Mouse (Mus musculus) stomach, embryonic 14.5 days (tissue): ENCODE measurements around the gene Krt35. TPM values are rescaled to one million over a fixed set of nuclear protein-coding genes. Genes with fewer than 3 reads are reported as not detected.

ENCODE experiments used
- ATAC-seq: fragments of 200-750 bp; cut with Nextera tagmentation; 2 replicates; pipeline ENCODE4 v1.8.0; 2017; ENCODE audit warnings: low read depth, moderate TSS enrichment; ENCODE audit not compliant: insufficient number of reproducible peaks, insufficient read depth, low FRiP score
- H3K27ac ChIP-seq: fragments of 300-500 bp; sonication (generic); 2 replicates; pipeline ENCODE4 v1.5.1; 2014; ENCODE audit warnings: mild to moderate bottlenecking, low read length, moderate library complexity, mixed read lengths
- H3K27me3 ChIP-seq: fragments of 300-500 bp; sonication (generic); 2 replicates; pipeline ENCODE4 v1.6.1; 2014; ENCODE audit warnings: low read length, control low read depth, mixed read lengths; ENCODE audit not compliant: control insufficient read depth, insufficient read depth
- H3K36me3 ChIP-seq: fragments of 300-500 bp; sonication (generic); 2 replicates; pipeline ENCODE4 v1.6.1; 2014; ENCODE audit warnings: mild to moderate bottlenecking, control low read depth, low read length, moderate library complexity, mixed read lengths; ENCODE audit not compliant: control insufficient read depth, insufficient read depth
- H3K4me1 ChIP-seq: fragments of 300-500 bp; sonication (generic); 2 replicates; pipeline ENCODE4 v1.6.1; 2014; ENCODE audit warnings: low read length, control low read depth, mixed read lengths; ENCODE audit not compliant: control insufficient read depth, insufficient read depth
- H3K4me2 ChIP-seq: fragments of 300-500 bp; sonication (generic); replicated peaks from 2 replicates; pipeline ENCODE4 v1.6.1; 2014; ENCODE audit warnings: low read depth, low read length, control low read depth
- H3K4me3 ChIP-seq: fragments of 300-500 bp; sonication (generic); 2 replicates; pipeline ENCODE4 v1.5.1; 2014; ENCODE audit warnings: low read depth, low read length, control low read depth
- H3K9ac ChIP-seq: fragments of 300-500 bp; sonication (generic); replicated peaks from 2 replicates; pipeline ENCODE4 v1.6.1; 2014; ENCODE audit warnings: low read depth, mild to moderate bottlenecking, control low read depth, low read length, moderate library complexity, mixed read lengths
- H3K9me3 ChIP-seq: fragments of 300-500 bp; sonication (generic); 2 replicates; pipeline ENCODE4 v1.6.1; 2016; ENCODE audit warnings: low read depth, low read length, control low read depth; ENCODE audit not compliant: control insufficient read depth
- WGBS: fragments of 180-500 bp; shearing (Covaris S2); extraction: QIAGEN DNeasy Blood & Tissue Kit; methylation state at CpG from one replicate; pipeline ENCODE4 v1.1.7; 2014; 5-methylcytosine and 5-hydroxymethylcytosine counted together
- polyA plus RNA-seq: library from polyadenylated mRNA; unstranded; fragments of >200 nt; fragmentation: Nextera tagmentation; extraction: Ambion mirVana; gene quantifications from 2 replicates; pipeline ENCODE4 v1.2.1, GENCODE M21; 2014

Krt35 gene
- polyA plus RNA-seq, 1 experiment from 2014 or later, result not detected

- Histone ChIP-seq H3K9me3 (no peaks in the 10 kb centered on the region), H3K27ac (no peak overlapping the region), H3K27me3 (no peaks in the 10 kb centered on the region), H3K9ac (no peak overlapping the region), H3K36me3 (no peaks in the 10 kb centered on the region), H3K4me1 (no peaks in the 10 kb centered on the region), H3K4me3 (no peak overlapping the region), H3K4me2 (no peak overlapping the region)
- WGBS, result 54% methylated on average over 7 of the region's 7 CpGs
- no peak for ATAC-seq
These were observed 28.9 kb upstream of the Krt35 start for GRCm38 (mm10) chr11:100124901-100125300.

DNA sequence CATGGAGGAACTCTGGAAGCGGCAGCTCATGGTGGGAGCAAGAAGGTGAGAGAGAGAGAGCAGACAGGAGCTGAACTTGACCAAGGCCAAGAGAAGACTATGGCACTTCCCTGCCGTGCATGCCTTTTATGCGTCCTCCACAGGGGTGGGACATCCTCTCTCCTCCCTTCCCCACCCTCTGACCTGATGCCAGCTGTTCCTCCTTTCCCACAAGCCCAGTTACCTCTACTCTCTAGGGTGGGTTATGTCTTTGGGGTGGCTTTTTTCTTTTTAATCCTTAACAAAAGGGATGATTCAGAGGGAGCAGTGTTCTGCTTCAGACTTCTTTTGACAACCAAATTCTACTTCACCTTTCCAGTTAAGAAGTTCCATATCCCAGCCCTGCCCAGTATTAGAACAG, 25.4 kb upstream of the Krt35 start, which contains the start of gene Krt13:
Krt13 (minus strand) TSS at position 101 of the 400 bp plus-strand sequence.
- ATAC-seq, result no peak
- Histone ChIP-seq H3K9me3 (no peaks in the 10 kb centered on the region), H3K9ac (no peak within 1 kb of the TSS), H3K4me3 (no peak within 1 kb of the TSS), H3K27me3 (no peaks in the 10 kb centered on the region), H3K36me3 (no peaks in the 10 kb centered on the region), H3K4me2 (no peak within 1 kb of the TSS), H3K4me1 (no peaks in the 10 kb centered on the region), H3K27ac (no peak within 1 kb of the TSS)
- 86% methylated on average over 3 of the region's 3 CpGs for WGBS

DNA sequence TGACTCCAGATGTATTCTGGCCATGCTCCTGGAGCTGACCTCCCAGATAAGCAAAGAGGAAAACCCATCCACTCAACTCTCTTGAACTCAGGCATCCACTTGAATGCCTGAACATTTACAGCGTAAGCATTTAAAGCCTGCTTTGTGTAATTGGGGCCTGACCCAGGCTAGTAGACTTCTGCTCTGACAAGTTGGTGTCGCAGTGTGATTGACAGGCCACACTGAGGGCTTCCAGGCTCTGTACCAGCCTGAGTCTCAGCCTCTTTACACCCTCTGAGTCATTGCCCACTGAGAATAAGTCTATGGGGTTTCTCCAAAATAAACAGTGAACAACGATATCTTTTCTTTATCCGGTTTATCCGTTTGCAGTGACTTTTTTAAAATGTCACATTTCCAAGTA, 24.3 kb upstream of the Krt35 start:
- Histone ChIP-seq H3K4me1 (no peaks in the 10 kb centered on the region), H3K36me3 (no peaks in the 10 kb centered on the region), H3K27me3 (no peaks in the 10 kb centered on the region), H3K4me3 (no peak overlapping the region), H3K9me3 (no peaks in the 10 kb centered on the region), H3K27ac (no peak overlapping the region), H3K4me2 (no peak overlapping the region), H3K9ac (no peak overlapping the region)
- 82% methylated on average over 5 of the region's 5 CpGs for WGBS
- ATAC-seq, result no peak

DNA sequence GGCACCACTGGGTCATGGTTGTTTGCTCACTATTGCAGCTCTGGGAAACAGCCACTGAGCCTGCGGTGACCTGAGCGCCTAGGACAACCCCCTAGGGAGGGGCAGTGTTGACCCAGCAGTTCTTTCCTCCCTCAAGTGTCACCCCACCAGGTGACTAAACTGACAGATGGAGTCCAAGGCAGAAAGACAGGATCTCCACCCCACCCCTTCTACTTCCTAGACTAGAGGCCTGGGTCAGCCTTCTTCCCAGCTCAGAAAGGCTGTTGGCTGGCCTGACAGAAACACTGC, 17.6 kb upstream of the Krt35 start:
- H3K27me3 ChIP-seq, result no peaks in the 10 kb centered on the region
- H3K27ac ChIP-seq, result peak overlapping the region; percentile 59; the same call in 1 of the 2 replicates
- no peak overlapping the region for H3K4me3 ChIP-seq
- H3K9me3 ChIP-seq, result no peaks in the 10 kb centered on the region
- H3K9ac ChIP-seq, result no peak overlapping the region
- WGBS, result 58% methylated on average over 2 of the region's 2 CpGs
- no peaks in the 10 kb centered on the region for H3K36me3 ChIP-seq
- H3K4me2 ChIP-seq, result no peak overlapping the region
- ATAC-seq, result peak; percentile 81
- H3K4me1 ChIP-seq, result peaks cover 6% of the 10 kb centered on the region; the same call in 1 of the 2 replicates

- Histone ChIP-seq H3K36me3 (no peaks in the 10 kb centered on the region), H3K27me3 (no peaks in the 10 kb centered on the region), H3K9me3 (no peaks in the 10 kb centered on the region), H3K9ac (no peak overlapping the region), H3K4me3 (no peak overlapping the region), H3K27ac (no peak overlapping the region; the same call in 1 of the 2 replicates), H3K4me1 (peaks cover 6% of the 10 kb centered on the region; the same call in 1 of the 2 replicates), H3K4me2 (no peak overlapping the region)
- 73% methylated on average over 11 of the region's 11 CpGs for WGBS
- no peak; the same call in 1 of the 2 replicates for ATAC-seq
These were observed 17.1 kb upstream of the Krt35 start for GRCm38 (mm10) chr11:100112935-100113741.

DNA sequence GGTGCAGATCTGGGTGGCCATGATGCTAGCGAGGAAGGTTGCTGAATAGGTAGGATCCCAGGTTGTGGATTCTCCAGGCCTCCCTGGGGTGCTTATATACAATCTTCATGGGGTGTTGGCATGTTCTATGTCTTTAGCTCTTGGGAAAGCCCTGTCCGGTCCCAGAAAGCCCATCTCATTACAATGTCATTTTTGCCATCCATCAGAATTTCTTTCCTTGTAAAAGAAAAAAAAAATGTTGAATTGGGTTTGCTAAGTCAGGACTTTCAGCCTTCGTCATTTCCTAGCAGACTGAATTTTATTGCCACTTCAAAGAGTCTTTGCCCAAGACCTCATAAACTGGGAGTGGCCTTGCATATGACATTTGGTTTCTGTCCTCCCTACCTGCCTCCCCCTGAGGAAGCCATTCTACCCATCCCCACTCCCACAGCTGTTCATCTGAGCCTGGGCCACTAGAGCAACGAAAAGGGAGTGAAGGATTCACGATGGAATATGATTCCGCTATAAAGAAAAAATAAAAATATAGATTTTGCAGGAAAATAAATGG, 9.6 kb upstream of the Krt35 start, which contains the start of gene Krt36:
Krt36 (minus strand) TSS at position 51 of the 547 bp plus-strand sequence.
- Histone ChIP-seq H3K27ac (no peak within 1 kb of the TSS), H3K9ac (no peak within 1 kb of the TSS), H3K4me1 (no peaks in the 10 kb centered on the region), H3K36me3 (no peaks in the 10 kb centered on the region), H3K4me2 (no peak within 1 kb of the TSS), H3K27me3 (no peaks in the 10 kb centered on the region), H3K4me3 (no peak within 1 kb of the TSS), H3K9me3 (no peaks in the 10 kb centered on the region)
- no peak for ATAC-seq
- WGBS, result 85% methylated on average over 6 of the region's 6 CpGs

DNA sequence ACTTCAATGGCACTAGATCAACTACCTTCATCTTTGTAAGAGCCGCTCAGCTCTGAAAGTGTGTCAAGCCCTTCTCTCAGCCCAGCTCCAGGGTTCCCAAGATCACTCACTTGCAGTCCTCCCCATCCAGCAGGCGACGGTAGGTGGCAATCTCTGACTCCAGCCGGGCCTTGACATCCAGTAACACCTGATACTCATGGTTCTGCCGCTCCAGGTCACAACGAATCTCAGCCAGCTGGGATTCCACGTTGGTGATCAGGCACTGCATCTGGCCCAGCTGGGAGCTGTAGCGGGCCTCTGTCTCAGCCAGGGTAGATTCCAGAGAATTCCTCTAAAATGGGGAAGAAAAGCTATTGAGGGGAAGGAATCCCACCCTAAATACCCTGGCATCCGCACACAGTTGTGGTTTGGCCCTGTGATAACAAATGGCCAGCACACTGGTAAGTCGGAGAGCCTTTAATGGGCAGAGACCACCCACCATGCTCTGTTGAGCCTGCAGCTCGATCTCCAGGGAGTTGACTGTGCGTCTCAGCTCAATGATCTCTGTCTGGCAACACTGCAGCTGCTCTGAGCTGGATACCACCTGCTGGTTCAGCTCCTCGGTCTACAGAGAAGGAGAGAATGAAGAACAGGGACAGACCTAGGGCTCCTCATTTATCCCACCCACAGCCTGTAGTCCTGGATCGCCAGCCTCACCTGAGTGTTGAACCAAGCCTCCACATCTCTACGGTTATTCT, 6.8 kb upstream of the Krt35 start:
- WGBS, result 54% methylated on average over 15 of the region's 15 CpGs
- no peaks in the 10 kb centered on the region for H3K27me3 ChIP-seq
- H3K9ac ChIP-seq, result no peak overlapping the region
- no peak overlapping the region for H3K4me3 ChIP-seq
- H3K27ac ChIP-seq, result no peak overlapping the region
- no peak overlapping the region for H3K4me2 ChIP-seq
- H3K4me1 ChIP-seq, result no peaks in the 10 kb centered on the region
- H3K36me3 ChIP-seq, result no peaks in the 10 kb centered on the region
- ATAC-seq, result no peak
- no peaks in the 10 kb centered on the region for H3K9me3 ChIP-seq

- 81% methylated on average over 4 of the region's 4 CpGs for WGBS
- H3K4me1 ChIP-seq, result no peaks in the 10 kb centered on the region
- no peaks in the 10 kb centered on the region for H3K36me3 ChIP-seq
- ATAC-seq, result no peak
- no peak overlapping the region for H3K4me3 ChIP-seq
- H3K4me2 ChIP-seq, result no peak overlapping the region
- no peak overlapping the region for H3K9ac ChIP-seq
- H3K27ac ChIP-seq, result no peak overlapping the region
- H3K9me3 ChIP-seq, result no peaks in the 10 kb centered on the region
- no peaks in the 10 kb centered on the region for H3K27me3 ChIP-seq
These were observed 4.3 kb upstream of the Krt35 start for GRCm38 (mm10) chr11:100100391-100100790.
